Mouse (Mus musculus): ENCODE results near the gene Gm20388. TPM values are rescaled to one million over a fixed set of nuclear protein-coding genes. Genes with fewer than 3 reads are reported as not detected.

Gm20388 gene
- polyA plus RNA-seq, 1 experiment = 28.1 TPM

DNA sequence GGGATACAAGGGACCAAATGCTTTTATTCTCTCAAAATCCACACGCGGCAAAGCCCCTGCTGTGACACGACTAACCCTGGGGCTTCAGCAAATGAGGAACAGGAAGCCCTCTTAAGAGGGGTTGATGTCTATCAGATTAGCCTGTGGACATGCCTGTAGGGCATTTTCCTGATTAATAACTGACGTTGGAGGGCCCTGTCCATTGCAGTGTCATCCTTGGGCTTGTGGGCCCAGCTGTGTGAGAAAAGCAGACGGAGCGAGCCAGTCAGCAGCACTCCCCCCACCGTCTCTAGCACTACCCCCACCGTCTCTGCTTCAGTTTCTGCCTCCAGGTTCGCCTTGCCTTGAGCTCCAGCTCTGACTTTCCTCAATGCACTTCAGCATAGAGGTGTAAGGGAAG, 2856.6 kb downstream of the Gm20388 start:
- Histone ChIP-seq H3K27me3 (ENCODE audit: control insufficient read depth, insufficient read depth, low read length, poor library complexity, severe bottlenecking) (no peaks in the 10 kb centered on the region), H3K27ac (ENCODE audit: insufficient read depth, low read length) (no peak overlapping the region), H3K9ac (ENCODE audit: low read depth, poor library complexity, severe bottlenecking) (no peak overlapping the region), H3K9me3 (replicated peaks; ENCODE audit: control insufficient read depth, insufficient read depth, low read length, poor library complexity, severe bottlenecking) (no peaks in the 10 kb centered on the region), H3K4me1 (ENCODE audit: control insufficient read depth, insufficient read depth, low read length) (no peaks in the 10 kb centered on the region), H3K36me3 (ENCODE audit: control insufficient read depth, insufficient read depth, low read length, poor library complexity, severe bottlenecking) (no peaks in the 10 kb centered on the region), H3K4me3 (ENCODE audit: low read depth, low read length) (no peak overlapping the region)
- TF ChIP-seq EP300 (IDR thresholded peaks at IDR 0.05; ENCODE audit: insufficient read depth, low read depth, low read length) (no peak), POLR2A (IDR thresholded peaks at IDR 0.05; ENCODE audit: insufficient read depth, low read length) (no peak)

DNA sequence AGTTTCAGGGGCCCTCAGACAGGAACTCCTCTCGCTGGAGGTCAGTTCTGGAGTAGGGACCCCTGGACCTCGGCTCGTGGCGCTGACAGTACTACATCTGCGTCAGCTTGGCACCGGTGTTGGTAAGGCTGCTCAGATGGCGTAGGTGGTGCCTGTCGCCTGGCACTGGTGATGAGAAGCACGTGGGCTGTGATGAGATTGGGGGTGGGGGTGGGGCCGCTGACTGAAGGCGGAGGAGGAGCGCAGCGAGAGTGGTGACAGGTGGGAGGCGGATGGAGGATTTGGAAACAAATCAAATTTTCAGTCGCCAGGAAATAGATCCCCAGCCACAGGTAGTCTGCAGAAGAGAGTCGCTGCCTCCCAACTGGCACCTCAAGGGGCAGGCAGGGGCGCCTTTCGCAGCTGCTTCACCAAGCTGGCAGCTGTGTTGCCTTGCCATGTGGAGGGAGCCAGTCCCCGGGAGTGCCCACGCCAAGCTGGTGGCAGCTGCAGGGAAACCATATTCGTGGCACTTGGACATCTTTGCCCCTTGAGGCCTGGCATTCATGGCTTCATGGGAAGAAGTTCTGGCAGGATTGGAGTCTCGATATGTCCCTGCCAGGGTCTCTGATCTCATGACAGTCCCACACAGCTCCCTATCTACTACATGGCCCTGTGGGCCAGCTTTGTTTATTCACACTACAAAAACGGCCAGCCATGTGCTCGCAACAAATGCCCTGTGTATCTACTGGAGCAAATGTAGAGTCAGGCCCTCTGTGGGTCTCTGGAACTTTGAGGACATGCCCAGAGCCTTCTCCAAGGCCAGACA, 2858.8 kb downstream of the Gm20388 start:
- H3K4me1 ChIP-seq (ENCODE audit: control insufficient read depth, insufficient read depth, low read length) = no peaks in the 10 kb centered on the region
- no peak overlapping the region for H3K9ac ChIP-seq (ENCODE audit: low read depth, poor library complexity, severe bottlenecking)
- TF ChIP-seq POLR2A (IDR thresholded peaks at IDR 0.05; ENCODE audit: insufficient read depth, low read length) = no peak
- no peak for TF ChIP-seq CTCF (IDR thresholded peaks at IDR 0.05; ENCODE audit: low read depth, low read length)
- TF ChIP-seq EP300 (IDR thresholded peaks at IDR 0.05; ENCODE audit: insufficient read depth, low read depth, low read length) = no peak
- no peaks in the 10 kb centered on the region for H3K36me3 ChIP-seq (ENCODE audit: control insufficient read depth, insufficient read depth, low read length, poor library complexity, severe bottlenecking)
- no peak overlapping the region for H3K27ac ChIP-seq (ENCODE audit: insufficient read depth, low read length)
- no peaks in the 10 kb centered on the region for H3K27me3 ChIP-seq (ENCODE audit: control insufficient read depth, insufficient read depth, low read length, poor library complexity, severe bottlenecking)
- no peaks in the 10 kb centered on the region for H3K9me3 ChIP-seq (replicated peaks; ENCODE audit: control insufficient read depth, insufficient read depth, low read length, poor library complexity, severe bottlenecking)
- H3K4me3 ChIP-seq (ENCODE audit: low read depth, low read length) = no peak overlapping the region

DNA sequence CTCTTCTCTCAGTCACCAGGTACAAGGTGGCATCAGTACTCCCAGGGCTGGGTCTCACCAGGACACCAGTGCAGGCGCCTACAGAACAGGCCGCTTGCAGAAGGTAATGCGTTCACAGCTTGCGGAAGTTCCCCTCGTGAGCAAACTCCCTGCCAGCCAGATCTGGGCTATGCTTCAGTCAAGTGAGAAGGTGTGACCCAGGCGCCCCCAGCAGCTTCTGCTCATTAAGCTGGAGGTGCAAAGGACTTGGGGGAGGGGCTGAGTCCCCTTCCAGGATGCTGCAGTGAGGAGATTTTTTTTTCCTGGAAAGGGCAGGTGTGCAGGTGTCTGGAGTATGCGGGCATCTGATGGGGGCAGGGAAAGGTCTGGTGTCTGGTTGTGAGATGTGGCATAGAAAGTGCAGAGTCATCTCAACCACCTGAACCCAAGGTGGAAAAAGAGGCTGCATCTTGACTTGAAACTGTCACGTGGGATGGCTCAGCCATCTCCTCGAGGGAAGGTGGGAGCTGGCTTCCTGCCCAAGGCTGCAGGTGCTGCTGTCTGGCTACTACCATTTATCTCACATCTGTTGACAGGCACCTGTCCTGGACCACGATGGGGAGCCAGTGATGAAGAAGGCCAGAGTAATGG, 2861.9 kb downstream of the Gm20388 start:
- Histone ChIP-seq H3K27ac (ENCODE audit: insufficient read depth, low read length) (no peak overlapping the region), H3K9ac (ENCODE audit: low read depth, poor library complexity, severe bottlenecking) (no peak overlapping the region), H3K9me3 (replicated peaks; ENCODE audit: control insufficient read depth, insufficient read depth, low read length, poor library complexity, severe bottlenecking) (no peaks in the 10 kb centered on the region), H3K27me3 (ENCODE audit: control insufficient read depth, insufficient read depth, low read length, poor library complexity, severe bottlenecking) (no peaks in the 10 kb centered on the region), H3K36me3 (ENCODE audit: control insufficient read depth, insufficient read depth, low read length, poor library complexity, severe bottlenecking) (no peaks in the 10 kb centered on the region), H3K4me1 (ENCODE audit: control insufficient read depth, insufficient read depth, low read length) (no peaks in the 10 kb centered on the region), H3K4me3 (ENCODE audit: low read depth, low read length) (no peak overlapping the region)
- no peak for TF ChIP-seq POLR2A (IDR thresholded peaks at IDR 0.05; ENCODE audit: insufficient read depth, low read length)
- TF ChIP-seq CTCF (IDR thresholded peaks at IDR 0.05; ENCODE audit: low read depth, low read length) = no peak
- no peak for TF ChIP-seq EP300 (IDR thresholded peaks at IDR 0.05; ENCODE audit: insufficient read depth, low read depth, low read length)

DNA sequence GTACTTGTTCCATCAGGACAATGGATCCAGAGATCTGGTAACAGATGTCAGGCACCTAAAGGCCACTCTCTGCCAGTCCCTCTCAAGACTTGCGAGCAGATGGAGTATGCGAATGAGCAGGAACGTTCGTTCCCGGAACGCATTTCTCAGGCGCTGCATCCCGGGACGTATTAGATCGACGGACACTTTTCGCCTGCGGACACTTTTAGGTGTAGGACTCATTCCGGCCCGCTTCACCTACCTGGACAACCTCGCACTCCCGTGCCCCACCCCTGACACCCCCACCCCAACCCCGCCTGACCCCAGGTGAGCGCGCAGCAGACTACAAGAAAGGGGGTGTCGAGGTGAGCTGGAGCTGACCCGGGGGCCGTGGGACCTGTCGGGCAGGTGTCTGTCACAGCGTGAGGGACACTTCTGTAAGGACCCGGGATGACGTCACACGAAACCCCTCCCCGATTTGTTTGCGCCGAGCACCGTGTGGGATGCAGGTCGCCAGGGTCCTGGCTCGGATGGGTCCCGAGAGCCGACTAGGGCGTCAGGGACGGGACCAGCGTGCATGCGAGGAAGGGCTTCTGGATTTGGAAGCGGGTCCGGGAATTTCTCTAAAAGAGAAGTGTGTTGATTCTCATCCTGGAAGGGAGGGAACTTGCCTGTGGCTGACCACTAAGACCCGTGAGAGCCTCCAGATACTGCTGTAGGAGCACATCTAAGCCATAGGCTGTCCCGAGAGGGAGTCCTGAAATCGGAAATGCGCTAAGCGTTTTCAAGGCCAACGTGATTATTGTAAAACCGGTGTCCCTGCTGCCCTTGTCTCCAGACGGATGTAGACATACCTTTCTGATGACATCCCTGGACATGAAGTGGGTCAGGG, 2864.9 kb downstream of the Gm20388 start, which contains the start of gene Acsf3:
Gene Acsf3, plus strand, starts transcription at position 202 of the 871 bp plus-strand sequence.
- Histone ChIP-seq H3K27ac (ENCODE audit: insufficient read depth, low read length) (no peak within 1 kb of the TSS), H3K4me1 (ENCODE audit: control insufficient read depth, insufficient read depth, low read length) (no peaks in the 10 kb centered on the region)

DNA sequence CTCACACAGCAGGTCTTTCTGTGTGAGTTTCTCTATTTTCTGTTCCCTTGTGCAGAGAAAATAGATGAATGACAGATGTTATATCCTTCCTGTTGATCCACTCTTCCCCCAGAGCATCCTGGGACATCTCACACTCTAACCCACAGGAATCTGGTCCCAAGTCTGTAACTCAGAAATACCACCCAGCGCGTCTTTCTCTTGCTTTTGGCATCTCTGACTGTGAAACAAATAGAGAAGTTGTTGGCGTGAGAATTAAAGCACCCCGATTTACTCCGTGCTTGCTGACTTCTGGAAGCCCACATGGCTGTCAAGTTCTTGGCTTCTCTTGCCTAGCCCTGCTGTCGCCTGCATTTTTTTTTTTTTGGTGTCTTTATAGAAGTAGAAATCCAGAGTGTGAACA, 2867.1 kb downstream of the Gm20388 start:
- Histone ChIP-seq H3K4me1 (ENCODE audit: control insufficient read depth, insufficient read depth, low read length) (no peaks in the 10 kb centered on the region), H3K27me3 (ENCODE audit: control insufficient read depth, insufficient read depth, low read length, poor library complexity, severe bottlenecking) (no peaks in the 10 kb centered on the region), H3K36me3 (ENCODE audit: control insufficient read depth, insufficient read depth, low read length, poor library complexity, severe bottlenecking) (no peaks in the 10 kb centered on the region), H3K27ac (ENCODE audit: insufficient read depth, low read length) (no peak overlapping the region), H3K4me3 (ENCODE audit: low read depth, low read length) (no peak overlapping the region), H3K9ac (ENCODE audit: low read depth, poor library complexity, severe bottlenecking) (no peak overlapping the region), H3K9me3 (replicated peaks; ENCODE audit: control insufficient read depth, insufficient read depth, low read length, poor library complexity, severe bottlenecking) (no peaks in the 10 kb centered on the region)
- TF ChIP-seq CTCF (IDR thresholded peaks at IDR 0.05; ENCODE audit: low read depth, low read length) = no peak
- no peak for TF ChIP-seq POLR2A (IDR thresholded peaks at IDR 0.05; ENCODE audit: insufficient read depth, low read length)
- no peak for TF ChIP-seq EP300 (IDR thresholded peaks at IDR 0.05; ENCODE audit: insufficient read depth, low read depth, low read length)

More for the DNA sequence above, 2864.9 kb downstream of the Gm20388 start, which contains the start of gene Acsf3:
- Histone ChIP-seq H3K9ac (ENCODE audit: low read depth, poor library complexity, severe bottlenecking) (peak within 1 kb of the TSS; percentile 79), H3K9me3 (replicated peaks; ENCODE audit: control insufficient read depth, insufficient read depth, low read length, poor library complexity, severe bottlenecking) (no peaks in the 10 kb centered on the region), H3K36me3 (ENCODE audit: control insufficient read depth, insufficient read depth, low read length, poor library complexity, severe bottlenecking) (no peaks in the 10 kb centered on the region), H3K27me3 (ENCODE audit: control insufficient read depth, insufficient read depth, low read length, poor library complexity, severe bottlenecking) (no peaks in the 10 kb centered on the region), H3K4me3 (ENCODE audit: low read depth, low read length) (peak within 1 kb of the TSS; percentile 86)
- TF ChIP-seq EP300 (IDR thresholded peaks at IDR 0.05; ENCODE audit: insufficient read depth, low read depth, low read length) (0 out of 2 replicates have a peak, but pooled peaks have one; percentile 43), CTCF (IDR thresholded peaks at IDR 0.05; ENCODE audit: low read depth, low read length) (no peak), POLR2A (IDR thresholded peaks at IDR 0.05; ENCODE audit: insufficient read depth, low read length) (no peak)

Data from ES-Bruce4 (cell line).